Mouse (Mus musculus): ENCODE measurements at regions not wholly inside any gene's neighbourhood (a gene's known extent, or its start where the extent isn't known, plus 50 kb on each side); places are given as distances from the start of the nearest gene placed in this dataset.

- TF ChIP-seq POLR2A (IDR thresholded peaks at IDR 0.05; ENCODE audit: borderline replicate concordance, extremely low read depth, insufficient read depth, insufficient read length, poor library complexity, severe bottlenecking) (no peak), CTCF (IDR thresholded peaks at IDR 0.05; ENCODE audit: borderline replicate concordance, extremely low read depth, insufficient read depth, insufficient read length) (no peak)
Observed at GRCm38 (mm10) chr4:78943561-78943960, 731.8 kb upstream of the Ptprd start.
